Mouse (Mus musculus) 3134 (cell line): ENCODE results near the gene Chchd4.
"Not testable (repeated sequence)": the region's sequence is repeated elsewhere in the genome, so short reads cannot be mapped to it uniquely, and the experiment has no call there.

Experiments used
- DNase-seq: peaks from one replicate; pipeline ENCODE4 v3.0.0-alpha.2; 2011; ENCODE audit warnings: low spot score; ENCODE audit not compliant: insufficient read length; ENCODE audit errors: extremely low read depth

Gene Chchd4

GRCm38 (mm10) chr6:91474441-91475190 lies 1.3 kb upstream of the Chchd4 start:
- DNase-seq = peak; percentile 67

GRCm38 (mm10) chr6:91473805-91474440 lies 577 bp upstream of the Chchd4 start:
- DNase-seq = no peak

GRCm38 (mm10) chr6:91472319-91472718 lies 1.0 kb downstream of the Chchd4 start:
- DNase-seq = no peak

GRCm38 (mm10) chr6:91471427-91471826 lies 1.9 kb downstream of the Chchd4 start:
- not testable (repeated sequence) for DNase-seq

- DNase-seq = no peak
Measured at GRCm38 (mm10) chr6:91470712-91471111, 2.6 kb downstream of the Chchd4 start.

GRCm38 (mm10) chr6:91467106-91467505 lies 6.2 kb downstream of the Chchd4 start:
- DNase-seq = no peak

GRCm38 (mm10) chr6:91465756-91466155 lies 7.6 kb downstream of the Chchd4 start:
- no peak for DNase-seq

GRCm38 (mm10) chr6:91459471-91459870 lies 13.9 kb downstream of the Chchd4 start:
- DNase-seq = no peak

GRCm38 (mm10) chr6:91454546-91454945 lies 18.8 kb downstream of the Chchd4 start:
- no peak for DNase-seq

GRCm38 (mm10) chr6:91452056-91452455 lies 21.3 kb downstream of the Chchd4 start:
- DNase-seq = no peak

GRCm38 (mm10) chr6:91449472-91450225 lies 23.7 kb downstream of the Chchd4 start:
- no peak for DNase-seq

- no peak for DNase-seq
Measured at GRCm38 (mm10) chr6:91445316-91445715, 28.0 kb downstream of the Chchd4 start.

GRCm38 (mm10) chr6:91441145-91441662 lies 32.1 kb downstream of the Chchd4 start:
- DNase-seq = peak; percentile 39

GRCm38 (mm10) chr6:91440474-91441144 lies 32.7 kb downstream of the Chchd4 start:
- DNase-seq = peak; percentile 91

- DNase-seq = no peak
Measured at GRCm38 (mm10) chr6:91424151-91424550, 49.2 kb downstream of the Chchd4 start.

- no peak for DNase-seq
Measured at GRCm38 (mm10) chr6:91421629-91422028, 51.7 kb downstream of the Chchd4 start.

GRCm38 (mm10) chr6:91417291-91417845 lies 56.0 kb downstream of the Chchd4 start:
- no peak for DNase-seq

- DNase-seq = no peak
Measured at GRCm38 (mm10) chr6:91416146-91416545, 57.2 kb downstream of the Chchd4 start.

GRCm38 (mm10) chr6:91414890-91415289 lies 58.5 kb downstream of the Chchd4 start:
- peak; percentile 20 for DNase-seq
